Mouse (Mus musculus) T-helper 2 cell (primary cell): ENCODE results near the gene Mustn1.

Source experiments
- in situ Hi-C: fragments of 300-600 bp; cut with MboI, MseI; formaldehyde crosslinking; loops from one replicate; pipeline ENCODE4 v1.15.1; 2025; ENCODE audit warnings: high pct_unique_total_duplicates

Mustn1 gene

DNA sequence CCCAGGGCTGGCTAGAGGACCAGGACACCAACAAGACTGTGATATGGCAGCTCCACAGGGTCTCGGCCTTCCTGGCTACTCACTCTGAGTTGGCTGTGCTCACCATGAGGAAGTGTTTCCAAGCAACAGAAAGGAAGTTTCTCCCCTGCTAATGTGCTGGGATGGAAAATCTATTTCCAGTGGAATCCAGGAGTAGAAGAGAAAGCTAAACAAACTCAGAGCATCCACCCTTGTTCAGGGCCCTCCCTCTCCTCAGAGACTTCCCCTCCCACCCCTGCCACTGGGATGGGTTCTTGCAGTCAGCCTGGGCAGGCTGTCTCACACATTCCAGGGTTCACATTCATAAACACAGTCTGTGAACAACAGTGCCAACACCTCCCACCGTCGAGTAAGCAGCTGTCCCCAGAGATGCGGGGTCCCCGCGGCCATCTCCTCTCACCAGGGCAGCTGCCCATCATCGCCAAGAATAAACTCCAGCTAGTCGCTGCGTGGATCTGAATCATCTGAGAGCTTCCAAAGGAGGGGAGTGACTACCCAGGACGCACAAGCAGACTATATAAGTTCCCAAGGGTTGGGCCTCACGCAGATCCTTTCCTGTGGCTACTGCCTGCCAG, at the start of gene Mustn1:
TSS of gene Mustn1 (plus strand) at position 243 of the 614 bp plus-strand sequence.
- in situ Hi-C loops, result no loop called here

DNA sequence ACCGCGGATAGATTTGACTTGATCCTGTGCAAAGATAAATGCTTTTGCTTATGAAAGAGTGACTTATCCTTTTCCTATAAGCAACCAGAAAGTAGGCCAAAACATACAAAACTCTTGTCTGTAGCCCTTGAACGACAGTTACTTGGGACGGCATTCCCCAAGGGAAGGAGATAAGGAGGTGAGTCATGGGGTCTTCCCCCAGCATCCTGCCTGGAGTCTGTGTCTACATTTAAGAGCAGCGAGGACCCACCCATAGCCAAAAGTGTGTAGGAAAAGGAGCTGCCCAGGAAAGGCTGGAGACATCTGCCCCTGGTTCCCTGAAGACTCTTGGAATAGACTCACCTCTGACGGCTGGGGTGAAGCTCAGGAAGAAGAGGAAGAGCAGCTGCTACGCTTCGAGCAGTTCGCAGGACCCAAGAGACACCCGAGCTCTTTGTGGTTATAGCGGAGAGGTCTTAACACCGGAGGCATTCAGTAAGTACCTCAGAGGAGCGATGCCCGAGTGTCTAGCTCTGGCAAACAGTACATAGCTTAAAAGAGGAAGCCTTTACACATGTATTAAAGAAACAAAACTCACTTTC, 41.5 kb upstream of the Mustn1 start:
- in situ Hi-C loops, result no loop called here

DNA sequence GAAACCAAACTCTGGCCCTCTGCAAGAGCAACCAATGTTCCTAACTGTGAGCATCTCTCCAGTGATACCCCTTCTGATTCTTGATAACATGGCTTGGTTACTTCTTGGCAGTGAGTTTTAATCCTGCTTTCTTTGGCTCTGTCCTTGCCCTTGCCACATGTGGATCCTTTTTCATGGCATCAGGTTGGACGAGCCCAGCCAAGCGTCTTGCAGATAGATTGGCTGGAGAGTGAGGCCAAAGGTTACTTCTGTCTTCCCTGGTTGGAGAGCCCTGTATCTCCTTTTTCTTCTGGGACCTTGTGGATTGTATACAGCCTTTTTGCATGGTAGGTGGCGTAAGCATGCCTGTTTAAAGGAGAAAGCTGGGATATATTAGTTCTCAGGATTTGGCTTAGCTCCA, 35.3 kb upstream of the Mustn1 start:
- in situ Hi-C loops, result no loop called here

- in situ Hi-C loops, result no loop called here
These were observed 28.5 kb upstream of the Mustn1 start for GRCm38 (mm10) chr14:30850504-30850903.

DNA sequence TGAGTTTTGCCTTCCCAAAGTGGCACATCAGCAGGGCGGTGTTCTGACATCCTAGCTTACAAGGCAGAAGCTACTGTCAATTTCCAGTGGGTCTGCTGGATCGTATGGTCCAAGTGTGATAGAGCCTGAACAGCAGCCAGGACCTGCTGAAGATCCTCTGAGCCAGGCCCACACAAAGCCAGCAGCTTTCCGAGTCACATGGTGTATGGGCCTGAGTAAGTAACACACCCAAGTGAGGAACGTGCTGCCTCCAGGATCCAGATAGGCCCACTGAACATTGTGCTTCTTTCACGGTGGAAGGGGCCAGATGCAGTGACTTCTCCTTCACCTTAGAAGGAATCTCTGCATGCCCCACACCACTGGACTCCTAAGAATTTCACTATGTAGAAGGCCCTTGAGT, 26.7 kb upstream of the Mustn1 start:
- in situ Hi-C loops, result no loop called here

GRCm38 (mm10) chr14:30855316-30855715, 23.7 kb upstream of the Mustn1 start:
- in situ Hi-C loops, result no loop called here

GRCm38 (mm10) chr14:30856885-30857507, 22.0 kb upstream of the Mustn1 start:
- in situ Hi-C loops, result no loop called here

DNA sequence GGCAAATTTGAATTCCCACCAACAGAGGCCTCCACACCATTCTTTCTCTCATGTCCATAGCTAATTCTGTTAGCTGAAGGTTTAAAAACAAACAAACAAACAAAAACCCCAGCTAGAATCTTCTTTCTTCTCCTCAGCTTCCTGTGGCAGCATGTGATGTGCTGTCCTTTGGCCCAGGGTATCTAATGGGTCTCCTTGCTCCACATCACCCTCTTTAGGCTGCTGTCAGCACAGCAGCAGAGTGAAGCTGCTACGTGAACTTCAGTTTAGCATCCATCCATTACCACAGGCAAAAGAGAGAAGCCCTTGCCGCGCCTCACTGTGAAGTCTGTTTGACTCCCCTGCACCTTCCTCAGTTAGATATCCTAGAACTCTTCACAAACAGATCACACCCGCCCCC, 21.0 kb upstream of the Mustn1 start:
- in situ Hi-C loops, result no loop called here

- in situ Hi-C loops, result no loop called here
These were observed 17.4 kb upstream of the Mustn1 start for GRCm38 (mm10) chr14:30861421-30862125.

- in situ Hi-C loops, result no loop called here
These were observed 16.6 kb upstream of the Mustn1 start for GRCm38 (mm10) chr14:30862368-30862767.

- in situ Hi-C loops, result no loop called here
These were observed 13.7 kb upstream of the Mustn1 start for GRCm38 (mm10) chr14:30865311-30865710.

- in situ Hi-C loops, result no loop called here
These were observed 12.0 kb upstream of the Mustn1 start for GRCm38 (mm10) chr14:30867042-30867441.

- in situ Hi-C loops, result no loop called here
These were observed 10.2 kb upstream of the Mustn1 start for GRCm38 (mm10) chr14:30868826-30869225.

DNA sequence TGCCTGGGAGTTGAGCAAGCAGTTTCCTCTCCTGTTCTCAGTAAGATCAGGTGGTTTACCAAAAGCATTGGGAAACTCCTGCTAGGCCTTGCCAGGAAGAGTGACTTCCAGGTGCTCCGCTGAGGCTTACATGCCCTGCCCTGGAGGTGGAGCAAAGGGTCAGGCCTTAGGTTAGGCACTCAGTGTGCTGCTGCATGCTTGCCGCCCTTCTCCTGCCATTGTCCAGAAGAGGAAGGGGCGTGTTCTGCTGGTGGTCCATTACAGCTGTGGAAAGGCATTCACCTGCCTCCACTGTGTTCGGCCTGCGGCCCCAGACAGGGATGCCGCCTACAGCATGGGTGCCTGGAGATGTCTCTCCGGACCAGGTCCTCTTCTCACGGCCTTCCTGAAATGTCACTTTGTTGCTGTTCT, 9.6 kb upstream of the Mustn1 start:
- in situ Hi-C loops, result no loop called here

- in situ Hi-C loops, result no loop called here
These were observed 8.5 kb upstream of the Mustn1 start for GRCm38 (mm10) chr14:30870206-30871147.

GRCm38 (mm10) chr14:30874095-30874700, 4.8 kb upstream of the Mustn1 start:
- in situ Hi-C loops, result no loop called here

DNA sequence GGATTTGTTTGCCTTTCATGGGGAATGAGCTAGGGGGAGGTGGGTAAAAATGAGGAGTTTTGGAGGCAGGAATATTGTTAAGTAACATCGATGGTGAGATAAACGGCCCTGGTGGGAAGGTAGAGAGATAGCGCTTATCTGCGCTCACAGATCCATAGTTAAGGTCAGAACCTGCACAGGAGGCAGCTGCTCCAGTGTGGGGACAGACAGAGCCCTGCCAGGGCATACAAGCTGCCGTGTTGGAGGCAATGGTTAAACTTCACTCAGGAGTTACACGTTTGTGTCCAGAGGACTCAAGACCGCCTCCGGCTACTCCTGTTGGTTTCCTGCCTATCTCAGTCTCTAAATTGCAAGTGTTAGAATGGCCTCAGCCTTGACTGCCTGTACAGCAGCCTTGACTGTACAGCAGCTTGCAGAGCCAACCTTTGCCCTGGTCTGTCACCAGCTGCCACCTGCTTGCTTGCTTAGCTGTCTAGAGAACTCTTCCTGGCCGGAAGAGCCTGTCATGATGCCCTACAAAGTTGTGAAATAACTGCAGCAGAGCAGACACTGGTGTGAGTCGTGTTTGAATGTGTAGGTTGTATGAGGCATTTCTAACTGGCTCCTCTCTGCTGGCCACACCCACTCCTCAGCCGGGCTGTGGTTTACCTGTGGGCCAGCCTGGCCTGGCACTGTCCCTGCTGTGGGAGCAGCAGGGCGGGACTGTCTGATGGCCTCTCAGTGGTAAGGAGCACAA, 3.7 kb upstream of the Mustn1 start:
- in situ Hi-C loops, result no loop called here

DNA sequence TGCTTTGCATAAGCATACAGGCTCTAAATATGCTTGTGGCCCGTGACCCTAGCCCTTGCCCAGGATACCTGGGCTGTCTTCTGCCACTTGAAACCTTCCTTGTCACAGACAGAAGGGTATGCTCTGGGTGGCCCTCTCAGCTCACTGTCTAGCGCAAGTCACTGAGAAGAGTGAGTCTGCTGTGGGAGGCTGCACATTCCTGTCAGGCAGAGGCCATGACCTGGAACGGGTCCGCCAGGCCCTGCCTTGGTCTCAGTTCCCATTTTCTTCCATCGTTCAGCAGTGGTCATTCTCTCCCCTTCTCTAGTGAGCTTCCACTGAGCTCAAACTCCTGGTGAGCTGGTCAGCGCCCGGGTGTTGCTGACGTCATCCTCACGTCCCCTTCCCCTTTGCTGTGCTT, 3.0 kb upstream of the Mustn1 start:
- in situ Hi-C loops, result no loop called here

DNA sequence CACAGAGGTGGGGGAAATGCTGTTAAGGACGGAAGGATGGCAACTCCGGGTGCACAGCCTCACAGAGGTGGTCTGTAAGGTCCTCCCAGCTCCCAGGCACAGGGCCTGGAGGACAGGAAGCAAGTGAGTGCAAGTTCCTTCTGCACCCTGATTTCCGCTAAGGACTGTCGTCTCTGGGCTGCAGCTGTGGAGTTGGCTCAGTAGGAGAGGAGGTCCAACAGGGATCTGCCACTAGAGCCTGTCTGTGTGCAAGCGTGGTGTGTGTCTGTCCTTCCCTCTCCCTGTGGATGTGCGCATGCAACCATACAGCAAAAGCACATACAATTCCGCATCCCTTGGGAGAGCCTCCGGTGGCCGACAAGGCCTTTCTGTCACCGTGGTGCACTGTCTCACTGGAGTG, 2.5 kb upstream of the Mustn1 start:
- in situ Hi-C loops, result no loop called here

DNA sequence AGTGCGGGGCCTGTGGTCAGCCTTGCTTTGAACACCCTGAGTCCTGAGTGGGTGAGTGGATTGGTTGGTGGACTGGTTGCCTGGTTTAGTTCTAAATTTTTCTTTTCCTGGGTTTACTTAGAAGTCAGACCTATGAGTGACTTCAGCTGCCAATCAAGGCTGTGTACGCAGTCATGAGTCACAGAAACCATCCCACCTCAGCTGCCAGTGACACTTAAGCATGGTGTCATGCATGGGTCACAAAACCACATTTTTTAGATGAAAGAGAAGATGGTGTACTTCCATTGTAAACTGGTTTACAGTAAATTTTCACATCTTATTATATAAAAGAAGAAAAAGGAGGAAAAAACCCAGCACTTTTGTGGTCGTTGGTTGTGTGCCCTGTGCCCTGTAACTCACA, 1.2 kb upstream of the Mustn1 start:
- in situ Hi-C loops, result no loop called here
